Mouse (Mus musculus): ENCODE data around the gene C1d.

- TF ChIP-seq CTCF (IDR thresholded peaks at IDR 0.05; ENCODE audit: insufficient read depth, low read depth, low read length) (no peak), POLR2A (IDR thresholded peaks at IDR 0.05; ENCODE audit: insufficient read depth, low read depth, low read length) (no peak)
These were observed 41.9 kb upstream of the C1d start for GRCm38 (mm10) chr11:17215475-17215874.
